Mouse (Mus musculus) kidney, adult 2 months (tissue): ENCODE data around the gene Nefh. TPM values are rescaled to one million over a fixed set of nuclear protein-coding genes. Genes with fewer than 3 reads are reported as not detected.

ENCODE experiments used
- DNase-seq: peaks from one replicate; pipeline ENCODE4 v3.0.0; 2021
- H3K27ac ChIP-seq: fragments of 200-500 bp; 2 replicates; pipeline ENCODE4 v1.5.1; 2012; ENCODE audit warnings: low read depth, low read length, control low read depth, inconsistent platforms; ENCODE audit not compliant: insufficient read depth
- H3K27me3 ChIP-seq: fragments of 200-500 bp; replicated peaks from 2 replicates; pipeline ENCODE4 v1.6.1; 2012; ENCODE audit warnings: mild to moderate bottlenecking, moderate library complexity, low read length, inconsistent platforms; ENCODE audit not compliant: control insufficient read depth, insufficient read depth
- H3K36me3 ChIP-seq: fragments of 200-500 bp; 2 replicates; pipeline ENCODE4 v1.6.1; 2012; ENCODE audit warnings: mild to moderate bottlenecking, moderate library complexity, low read length, inconsistent platforms; ENCODE audit not compliant: control insufficient read depth, insufficient read depth
- H3K4me1 ChIP-seq: fragments of 200-500 bp; 2 replicates; pipeline ENCODE4 v1.6.1; 2011; ENCODE audit warnings: low read length; ENCODE audit not compliant: control insufficient read depth, insufficient read depth
- H3K4me3 ChIP-seq: fragments of 200-500 bp; 2 replicates; pipeline ENCODE4 v1.5.1; 2011; ENCODE audit warnings: mild to moderate bottlenecking, low read depth, low read length, control low read depth; ENCODE audit not compliant: insufficient read depth
- CTCF ChIP-seq: fragments of 200-500 bp; conservative IDR thresholded peaks from 2 replicates; pipeline ENCODE4 v1.5.1; 2011; ENCODE audit warnings: low read depth, mild to moderate bottlenecking, control low read depth, low read length, moderate library complexity, mixed read lengths; ENCODE audit not compliant: insufficient read depth, insufficient read length
- POLR2A ChIP-seq: fragments of 200-500 bp; IDR thresholded peaks from one replicate; pipeline ENCODE4 v1.6.1; 2011; ENCODE audit warnings: low read depth, low read length, control low read depth
- WGBS: fragments of 180-500 bp; shearing (Covaris S2); methylation state at CpG from one replicate; pipeline ENCODE4 v1.1.7; 2018; 5-methylcytosine and 5-hydroxymethylcytosine counted together
- polyA plus RNA-seq: library from polyadenylated mRNA; depleted of rRNA; stranded (reverse); fragments of >200 nt; gene quantifications from 2 replicates; pipeline ENCODE4 v1.2.3, GENCODE M21; 2012

The Nefh gene
- polyA plus RNA-seq, 1 experiment: 0.30 TPM

DNA sequence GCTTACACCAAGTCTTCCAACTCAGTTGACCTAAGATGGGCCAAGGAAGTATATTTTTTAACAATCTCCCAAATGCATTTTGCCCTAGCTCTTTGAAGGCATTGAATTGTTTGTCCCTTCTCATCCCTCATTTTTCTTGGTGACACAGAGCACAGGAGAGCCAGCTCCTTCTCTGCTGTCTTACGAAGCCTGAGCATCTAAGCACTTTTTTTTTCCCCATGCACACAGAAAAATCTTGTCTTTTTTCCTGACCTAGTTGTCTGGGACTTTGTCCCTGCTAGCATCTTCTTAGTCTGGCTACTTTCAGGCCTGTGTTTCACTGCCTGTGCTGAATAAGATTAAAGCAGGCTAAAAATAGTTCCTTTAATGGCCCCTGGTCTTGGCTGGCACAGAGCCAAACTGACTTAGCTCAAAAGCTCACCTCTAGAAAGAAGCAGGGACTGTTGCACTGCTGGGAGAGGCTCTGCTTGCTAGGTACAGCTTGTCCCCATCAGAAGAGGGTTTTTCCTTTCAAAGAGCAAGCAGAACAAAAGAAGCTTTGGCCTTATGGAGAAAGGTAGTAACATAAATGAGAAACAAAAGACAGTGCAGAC, 16.8 kb downstream of the Nefh start:
- H3K27me3 ChIP-seq: no peaks in the 10 kb centered on the region
- WGBS: 38% methylated on average over 1 of the region's 1 CpGs
- no peak for TF ChIP-seq POLR2A
- no peak for TF ChIP-seq CTCF
- H3K36me3 ChIP-seq: no peaks in the 10 kb centered on the region; the same call in 1 of the 2 replicates
- no peak overlapping the region for H3K4me3 ChIP-seq
- DNase-seq: peak; percentile 83
- H3K4me1 ChIP-seq: no peaks in the 10 kb centered on the region
- no peak overlapping the region for H3K27ac ChIP-seq

DNA sequence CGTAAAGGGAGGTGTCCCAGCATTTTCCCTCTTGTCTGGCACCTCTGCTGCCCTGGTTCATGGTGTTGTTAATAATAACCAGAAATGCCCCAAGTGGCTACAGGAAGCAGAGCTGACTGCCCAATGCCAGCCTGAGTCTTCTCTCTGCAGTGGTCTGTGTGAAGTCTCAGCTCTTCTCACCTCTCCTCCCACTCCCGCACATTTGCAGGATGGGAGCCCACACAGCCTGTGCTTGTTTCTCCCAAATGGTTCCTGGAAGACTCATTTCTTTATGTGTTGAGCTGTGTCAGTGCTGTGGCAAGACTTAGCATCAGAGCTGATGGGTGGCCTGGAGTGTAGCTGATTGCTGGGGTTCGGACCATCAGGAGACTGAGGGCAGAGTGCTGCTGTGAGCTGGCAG, 20.6 kb downstream of the Nefh start:
- WGBS: 72% methylated on average over 3 of the region's 3 CpGs
- Histone ChIP-seq H3K4me1 (no peaks in the 10 kb centered on the region), H3K36me3 (no peaks in the 10 kb centered on the region; the same call in 1 of the 2 replicates), H3K27ac (no peak overlapping the region), H3K4me3 (no peak overlapping the region), H3K27me3 (no peaks in the 10 kb centered on the region)
- DNase-seq: no peak
- no peak for TF ChIP-seq CTCF
- TF ChIP-seq POLR2A: no peak

GRCm38 (mm10) chr11:4921751-4922150, 26.1 kb downstream of the Nefh start:
- WGBS: 86% methylated on average over 7 of the region's 7 CpGs
- Histone ChIP-seq H3K27ac (no peak overlapping the region), H3K4me3 (no peak overlapping the region), H3K4me1 (no peaks in the 10 kb centered on the region), H3K36me3 (no peaks in the 10 kb centered on the region; the same call in 1 of the 2 replicates), H3K27me3 (no peaks in the 10 kb centered on the region)
- TF ChIP-seq POLR2A (no peak), CTCF (no peak)
- DNase-seq: no peak

GRCm38 (mm10) chr11:4921281-4921680, 26.6 kb downstream of the Nefh start:
- no peak overlapping the region for H3K27ac ChIP-seq
- TF ChIP-seq POLR2A (no peak), CTCF (no peak)
- no peaks in the 10 kb centered on the region for H3K27me3 ChIP-seq
- no peaks in the 10 kb centered on the region; the same call in 1 of the 2 replicates for H3K36me3 ChIP-seq
- H3K4me1 ChIP-seq: no peaks in the 10 kb centered on the region
- no peak overlapping the region for H3K4me3 ChIP-seq
- DNase-seq: peak; percentile 17
- 68% methylated on average over 2 of the region's 2 CpGs for WGBS

GRCm38 (mm10) chr11:4916068-4916467, 31.8 kb downstream of the Nefh start:
- WGBS: 24% methylated on average over 1 of the region's 1 CpGs
- TF ChIP-seq CTCF: peak; percentile 83
- no peak for TF ChIP-seq POLR2A
- Histone ChIP-seq H3K27me3 (no peaks in the 10 kb centered on the region), H3K36me3 (no peaks in the 10 kb centered on the region), H3K27ac (no peak overlapping the region), H3K4me3 (no peak overlapping the region), H3K4me1 (no peaks in the 10 kb centered on the region)
- DNase-seq: peak; percentile 72

DNA sequence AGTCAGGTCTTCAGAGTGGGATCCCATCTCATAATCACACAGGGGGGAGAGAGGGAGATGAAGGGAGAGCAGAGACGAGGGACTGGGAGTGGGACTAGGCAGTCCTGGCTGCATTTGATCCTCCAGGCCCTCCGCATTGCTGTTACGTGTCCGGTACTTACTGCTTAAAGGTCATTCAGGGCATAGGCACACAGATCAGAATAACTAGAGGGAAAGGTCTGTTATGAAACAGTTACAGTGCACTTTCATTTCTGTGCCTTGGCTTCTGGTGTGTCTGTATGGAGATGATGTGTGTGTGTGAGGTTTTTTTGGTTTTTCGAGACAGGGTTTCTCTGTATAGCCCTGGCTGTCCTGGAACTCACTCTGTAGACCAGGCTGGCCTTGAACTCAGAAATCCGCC, 41.6 kb downstream of the Nefh start:
- TF ChIP-seq CTCF (no peak), POLR2A (no peak)
- Histone ChIP-seq H3K27me3 (no peaks in the 10 kb centered on the region), H3K4me1 (no peaks in the 10 kb centered on the region), H3K4me3 (no peak overlapping the region), H3K27ac (no peak overlapping the region), H3K36me3 (no peaks in the 10 kb centered on the region; the same call in 1 of the 2 replicates)
- no peak for DNase-seq
- 76% methylated on average over 6 of the region's 6 CpGs for WGBS

DNA sequence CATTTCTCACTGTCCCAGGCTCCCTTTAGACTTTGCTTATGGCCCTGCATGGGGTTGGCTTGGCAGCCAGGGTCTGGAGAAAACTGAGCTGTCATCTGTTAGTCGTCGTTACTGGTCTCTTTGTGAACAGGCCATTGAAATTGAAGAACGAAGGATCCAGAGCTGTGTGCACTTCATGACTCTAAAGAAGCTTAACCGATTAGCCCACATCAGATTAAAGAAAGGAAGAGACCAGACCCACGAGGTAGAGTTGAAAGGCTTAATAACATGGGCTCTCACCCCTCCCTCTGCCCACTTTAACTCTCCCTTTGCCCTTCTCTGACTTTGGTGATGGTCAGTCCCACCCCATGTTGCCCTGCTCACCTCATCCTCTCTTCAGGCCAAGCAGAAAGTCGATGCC, 45.9 kb downstream of the Nefh start:
- Histone ChIP-seq H3K27me3 (no peaks in the 10 kb centered on the region), H3K27ac (no peak overlapping the region), H3K4me1 (no peaks in the 10 kb centered on the region), H3K36me3 (no peaks in the 10 kb centered on the region; the same call in 1 of the 2 replicates), H3K4me3 (no peak overlapping the region)
- DNase-seq: no peak
- TF ChIP-seq POLR2A (no peak), CTCF (no peak)
- WGBS: 88% methylated on average over 6 of the region's 6 CpGs
